Mouse (Mus musculus) retina, adult 2 months (tissue): ENCODE results near the gene Gpd1l.
"Not testable (repeated sequence)": the region's sequence is repeated elsewhere in the genome, so short reads cannot be mapped to it uniquely, and the experiment has no call there.

Experiments
- DNase-seq: peaks from one replicate; pipeline ENCODE4 v3.0.0-alpha.2; 2012; ENCODE audit warnings: low read depth, low spot score

The Gpd1l gene

DNA sequence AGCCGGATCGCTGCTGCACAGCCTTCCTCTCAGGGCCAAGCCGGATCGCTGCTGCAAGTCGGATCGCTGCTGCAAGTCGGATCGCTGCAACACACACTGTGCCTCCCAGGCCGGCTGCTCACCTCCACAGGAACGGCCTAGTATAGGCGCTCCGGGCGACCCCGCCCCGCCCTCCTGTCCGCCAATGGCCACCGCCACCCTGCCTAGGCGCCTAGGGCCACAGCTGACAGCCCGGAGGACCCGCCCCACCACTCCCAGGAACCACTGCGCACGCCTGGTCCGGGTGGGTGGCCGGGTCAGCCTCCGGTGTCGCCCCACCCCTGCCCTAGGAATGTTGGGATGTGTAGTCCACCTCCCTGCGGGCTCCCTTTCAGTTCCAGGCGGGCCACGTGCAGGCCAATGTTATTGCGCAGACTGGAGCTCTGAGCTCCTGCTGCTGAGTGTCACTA, at the start of gene Gpd1l:
Gene Gpd1l, minus strand, starts transcription at position 265 of the 449 bp plus-strand sequence.
- peak; percentile 68 for DNase-seq

GRCm38 (mm10) chr9:114982689-114983360, 49.0 kb upstream of the Gpd1l start, which contains the start of gene Rps27rt:
Rps27rt (minus strand) TSS chr9:114982739.
- no peak for DNase-seq

DNA sequence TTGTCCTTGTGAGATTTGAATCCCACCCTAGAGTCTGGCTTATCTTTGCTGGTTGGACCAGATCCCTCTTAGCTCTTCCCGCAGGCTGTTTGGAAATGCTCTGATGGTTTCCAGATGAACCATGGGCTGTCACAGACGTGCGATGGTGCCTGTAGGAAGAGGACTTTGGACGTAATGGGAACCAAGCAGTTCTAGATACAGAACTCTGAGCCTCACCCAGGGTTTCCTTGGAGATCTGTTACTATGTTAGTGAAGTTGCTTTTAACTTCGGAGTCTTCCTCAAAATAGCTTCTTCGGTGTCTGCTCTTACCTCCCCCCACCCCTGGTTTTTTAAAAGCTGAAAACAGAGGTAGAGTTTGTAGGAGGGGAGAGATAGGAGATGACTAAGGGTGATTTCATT, 46.2 kb upstream of the Gpd1l start:
- no peak for DNase-seq

GRCm38 (mm10) chr9:114978281-114979111, 44.7 kb upstream of the Gpd1l start, which contains the start of gene Osbpl10:
Osbpl10 (plus strand) TSS chr9:114978569.
- no peak for DNase-seq

DNA sequence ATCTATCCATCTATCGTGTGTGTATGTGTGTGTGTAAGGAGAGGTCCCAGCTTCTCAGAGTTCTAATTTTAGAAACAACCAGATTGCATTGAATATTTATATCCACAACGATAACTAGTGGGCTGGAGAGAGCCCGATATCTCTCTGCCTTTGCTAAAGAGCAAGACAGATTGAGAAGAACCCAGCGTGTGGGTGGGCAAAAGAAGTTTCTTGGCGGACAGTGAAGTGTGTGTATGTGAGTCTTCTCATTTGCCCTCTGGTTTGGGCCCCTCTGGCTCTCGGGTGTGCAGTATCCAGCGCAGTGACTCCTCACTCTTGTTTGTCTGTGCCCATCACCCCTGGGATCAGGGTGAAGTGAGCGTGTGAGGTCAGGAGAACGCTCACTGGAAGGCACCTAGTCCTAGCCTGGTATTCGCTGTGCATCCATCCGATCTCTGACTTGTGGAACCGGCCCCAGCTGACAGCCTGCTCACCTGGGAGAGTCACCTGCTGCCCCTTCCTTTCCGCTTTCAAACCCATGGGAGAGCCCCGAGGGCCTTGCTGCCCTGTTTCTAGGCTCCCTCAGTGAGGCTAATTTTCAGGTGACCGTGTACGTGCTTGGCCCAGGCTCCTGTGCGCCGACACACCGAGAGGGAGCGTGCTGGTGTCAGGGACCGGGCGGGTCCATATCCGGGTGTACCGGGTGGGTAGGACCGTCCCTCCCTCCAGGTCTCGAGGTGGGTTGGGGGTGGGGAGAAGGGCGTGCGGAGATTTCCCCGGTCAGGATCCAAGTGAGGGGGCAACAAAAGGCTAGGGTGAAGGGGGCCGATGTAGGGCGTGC, 43.9 kb upstream of the Gpd1l start:
- DNase-seq, result no peak

GRCm38 (mm10) chr9:114966286-114966685, 32.5 kb upstream of the Gpd1l start:
- DNase-seq, result not testable (repeated sequence)

DNA sequence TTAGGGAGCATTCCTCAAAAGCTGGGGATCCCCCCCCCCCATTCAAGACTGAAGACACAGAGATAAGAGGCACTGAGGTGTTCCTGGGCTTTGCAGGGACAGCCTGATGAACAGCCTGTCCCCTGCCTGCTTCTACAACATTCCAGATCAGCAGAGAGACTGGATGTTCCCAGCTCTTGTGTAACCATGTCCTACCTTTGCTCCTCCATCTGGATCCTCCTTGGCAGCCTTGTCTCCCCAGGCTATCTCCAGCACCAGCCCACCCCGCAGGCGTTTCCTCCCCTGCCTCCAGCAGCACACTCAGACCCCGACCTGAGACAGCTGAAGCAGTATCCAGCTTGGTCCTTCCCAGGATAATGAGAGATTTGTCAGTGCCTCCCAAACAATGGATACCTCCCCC, 30.3 kb upstream of the Gpd1l start:
- no peak for DNase-seq

- DNase-seq, result no peak
Measured at GRCm38 (mm10) chr9:114960844-114961243, 27.1 kb upstream of the Gpd1l start.

GRCm38 (mm10) chr9:114960043-114960789, 26.4 kb upstream of the Gpd1l start:
- DNase-seq, result no peak

- DNase-seq, result no peak
Measured at GRCm38 (mm10) chr9:114956945-114957344, 23.2 kb upstream of the Gpd1l start.

- no peak for DNase-seq
Measured at GRCm38 (mm10) chr9:114955340-114955739, 21.6 kb upstream of the Gpd1l start.

- DNase-seq, result no peak
Measured at GRCm38 (mm10) chr9:114952866-114953265, 19.1 kb upstream of the Gpd1l start.

DNA sequence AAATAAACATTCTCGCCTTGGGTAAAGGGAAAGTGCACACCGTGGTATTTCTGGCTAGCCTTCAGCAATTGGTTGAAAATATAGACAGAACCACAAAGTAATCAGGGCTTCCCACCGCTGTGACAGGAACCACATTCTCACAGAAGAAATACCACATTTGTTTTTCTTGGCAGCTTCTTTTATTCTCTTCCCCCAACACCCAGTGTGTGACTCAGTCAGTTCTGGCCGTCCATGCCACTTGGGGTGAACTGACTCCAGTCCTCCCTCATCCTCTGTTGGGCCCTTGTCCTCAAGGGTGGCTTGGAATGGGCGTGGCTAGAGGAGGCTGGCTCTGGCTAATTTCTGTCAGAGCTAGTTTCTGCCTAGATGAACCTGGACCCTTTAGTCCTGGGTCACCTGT, 14.6 kb upstream of the Gpd1l start:
- DNase-seq, result no peak

DNA sequence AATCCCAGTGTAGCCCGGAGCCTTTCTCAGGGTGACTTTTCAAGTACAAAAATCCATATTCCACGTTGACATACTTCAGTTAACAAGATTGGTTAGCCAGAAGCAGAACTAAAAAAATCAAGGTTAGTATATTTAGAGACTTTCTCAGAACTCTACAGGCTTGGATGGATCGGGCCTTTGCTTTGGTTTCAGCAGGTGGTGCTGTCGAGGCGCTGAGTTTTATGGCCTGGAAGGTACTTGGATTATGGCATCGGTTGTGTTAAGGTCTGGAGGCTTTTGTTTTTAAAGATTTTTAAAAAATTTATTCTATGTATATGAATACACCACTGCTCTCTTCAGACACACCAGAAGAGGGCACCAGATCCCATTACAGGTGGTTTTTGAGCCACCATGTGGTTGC, 11.8 kb upstream of the Gpd1l start:
- no peak for DNase-seq

GRCm38 (mm10) chr9:114944642-114945041, 10.9 kb upstream of the Gpd1l start:
- no peak for DNase-seq

DNA sequence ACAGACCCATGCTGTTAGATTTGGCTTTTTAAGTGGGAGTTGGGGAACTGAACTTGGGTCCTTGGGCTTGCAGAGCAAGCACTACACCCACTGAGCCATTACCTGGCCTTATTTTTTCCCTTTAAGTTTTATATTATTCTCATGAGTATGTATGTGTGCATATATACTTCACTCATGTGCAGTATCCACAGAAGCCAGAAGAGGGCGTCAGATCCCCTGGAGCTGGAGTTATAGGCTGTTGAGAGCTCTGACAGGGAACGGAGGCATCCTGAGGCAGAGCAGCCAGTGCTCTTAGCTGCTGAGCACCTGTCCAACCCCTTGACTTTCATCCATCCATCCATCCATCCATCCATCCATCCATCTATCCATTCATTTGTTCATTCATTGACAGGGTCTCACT, 2.9 kb upstream of the Gpd1l start:
- no peak for DNase-seq

DNA sequence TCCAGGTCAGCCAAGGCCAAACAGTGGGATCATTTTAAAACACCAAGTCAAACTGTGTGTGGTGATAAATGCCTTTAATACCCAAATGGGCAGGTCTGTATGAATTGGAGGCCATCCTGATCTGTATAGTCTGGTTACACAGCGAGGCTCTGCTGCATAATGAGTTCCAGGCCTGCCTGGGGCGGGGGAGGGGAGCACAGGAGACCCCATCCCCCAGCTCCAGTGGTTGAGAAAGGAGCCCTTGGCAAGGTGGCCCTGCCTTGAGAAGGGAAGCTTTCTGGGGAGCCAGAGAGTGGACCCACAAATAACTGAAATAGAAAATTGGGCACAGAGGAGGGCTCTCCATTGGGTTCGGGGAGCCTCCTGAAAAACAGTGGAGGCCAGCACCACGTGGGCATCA, 1.5 kb upstream of the Gpd1l start:
- no peak for DNase-seq

DNA sequence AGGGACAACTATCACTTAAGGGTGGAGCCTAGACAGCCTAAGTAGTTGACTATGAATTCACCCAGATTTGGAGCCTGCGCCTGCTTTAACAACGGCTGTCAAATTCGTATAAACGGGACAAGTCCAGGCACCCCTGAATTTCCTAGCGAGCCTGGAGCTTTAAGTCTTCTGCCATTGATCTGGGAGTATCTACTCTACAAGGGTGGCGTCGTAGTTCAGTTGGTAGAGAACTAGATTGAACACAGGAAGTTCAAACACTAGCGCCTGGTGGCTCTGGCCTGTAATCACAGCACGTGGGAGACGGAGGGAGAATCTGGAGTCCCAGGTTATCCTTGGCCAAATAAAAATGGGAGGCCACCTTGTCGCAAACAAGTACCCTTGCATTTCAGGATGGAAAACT, 444 bp upstream of the Gpd1l start:
- DNase-seq, result no peak

DNA sequence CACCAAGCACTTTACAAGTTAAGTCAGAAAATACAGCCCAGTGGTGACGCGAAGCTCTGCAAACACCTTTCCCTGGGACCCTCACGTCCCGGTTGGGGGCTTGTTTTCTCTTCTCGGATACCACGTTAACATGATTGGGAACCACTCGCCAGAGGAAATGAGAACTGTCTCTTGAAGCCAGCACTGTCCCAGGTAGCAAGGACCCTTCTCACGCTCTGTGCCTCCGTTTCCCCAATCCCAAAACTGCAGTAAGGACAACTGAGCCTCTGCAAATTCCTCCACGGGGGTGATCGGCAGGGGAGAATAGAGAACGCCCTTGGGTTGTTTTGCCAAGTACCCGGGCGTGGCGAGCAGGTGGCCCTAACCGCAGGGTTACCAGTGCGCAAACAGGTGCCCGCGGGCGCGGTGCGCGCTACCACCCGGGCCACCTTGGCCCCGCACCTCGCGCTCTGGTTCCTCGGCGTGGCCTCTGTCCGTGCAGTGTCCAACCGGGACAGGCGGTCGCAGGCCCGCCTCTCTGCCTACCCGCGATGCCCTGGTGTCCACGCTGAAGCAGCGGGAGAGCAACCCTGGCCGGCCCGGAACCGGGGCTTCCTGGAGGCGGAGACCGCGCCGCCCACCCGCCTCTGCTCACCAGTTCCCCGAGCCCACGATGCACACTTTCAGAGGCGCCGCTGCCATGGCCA, 607 bp downstream of the Gpd1l start:
- no peak for DNase-seq

GRCm38 (mm10) chr9:114932607-114933006, 1.2 kb downstream of the Gpd1l start:
- DNase-seq, result no peak
